Mouse (Mus musculus): Measurements from ENCODE around the gene Jsrp1. TPM values are rescaled to one million over a fixed set of nuclear protein-coding genes. Genes with fewer than 3 reads are reported as not detected.

The Jsrp1 gene
- polyA plus RNA-seq, 1 experiment: 1.2 TPM

DNA sequence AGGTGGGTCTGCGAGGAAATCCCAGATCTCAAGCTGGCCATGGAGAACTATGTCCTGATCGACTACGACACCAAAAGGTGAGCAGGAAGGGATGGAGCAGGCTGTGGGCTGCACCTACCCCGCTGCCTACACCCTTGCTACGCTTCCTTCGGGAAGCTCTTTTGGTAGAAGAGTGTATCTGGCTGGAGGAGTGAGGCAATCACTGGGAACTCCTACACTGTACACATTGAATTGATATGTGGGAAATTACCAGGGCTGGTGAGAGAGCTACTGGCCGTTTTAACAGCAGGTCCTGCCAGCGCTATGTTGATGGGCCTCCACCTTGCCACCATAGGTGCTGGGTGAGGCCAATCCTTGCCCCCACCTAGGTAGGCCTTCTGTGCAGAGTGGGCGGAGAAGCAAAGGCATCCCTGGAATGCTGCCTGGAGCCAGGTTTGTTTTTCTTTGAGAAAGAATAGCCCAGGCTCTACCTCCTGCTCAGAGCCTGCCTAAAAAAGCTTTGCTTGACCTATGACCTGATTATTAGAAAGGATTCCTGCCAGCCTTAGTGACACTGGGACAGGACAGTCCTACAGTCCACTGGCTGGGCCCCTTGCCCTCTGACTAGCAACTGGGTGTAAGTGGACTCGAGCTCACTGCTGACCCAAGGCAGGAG, 47.0 kb downstream of the Jsrp1 start:
- no peaks in the 10 kb centered on the region; the same call in 1 of the 2 replicates for H3K4me1 ChIP-seq (ENCODE audit: control insufficient read depth, insufficient read depth, low read length)
- no peaks in the 10 kb centered on the region for H3K27me3 ChIP-seq (ENCODE audit: control insufficient read depth, insufficient read depth, low read length)
- H3K36me3 ChIP-seq (ENCODE audit: control insufficient read depth, insufficient read depth, low read length): peaks cover 7% of the 10 kb centered on the region
- no peak overlapping the region for H3K27ac ChIP-seq (ENCODE audit: control insufficient read depth, insufficient read depth, low read depth, low read length)
- no peak for TF ChIP-seq CTCF (IDR thresholded peaks at IDR 0.05; ENCODE audit: control insufficient read depth, insufficient read depth, insufficient replicate concordance, low read depth, low read length)
- no peak for TF ChIP-seq POLR2A (IDR thresholded peaks at IDR 0.05; ENCODE audit: control insufficient read depth, low read depth, low read length)
- H3K4me3 ChIP-seq (ENCODE audit: control insufficient read depth, low read depth, low read length): no peak overlapping the region

DNA sequence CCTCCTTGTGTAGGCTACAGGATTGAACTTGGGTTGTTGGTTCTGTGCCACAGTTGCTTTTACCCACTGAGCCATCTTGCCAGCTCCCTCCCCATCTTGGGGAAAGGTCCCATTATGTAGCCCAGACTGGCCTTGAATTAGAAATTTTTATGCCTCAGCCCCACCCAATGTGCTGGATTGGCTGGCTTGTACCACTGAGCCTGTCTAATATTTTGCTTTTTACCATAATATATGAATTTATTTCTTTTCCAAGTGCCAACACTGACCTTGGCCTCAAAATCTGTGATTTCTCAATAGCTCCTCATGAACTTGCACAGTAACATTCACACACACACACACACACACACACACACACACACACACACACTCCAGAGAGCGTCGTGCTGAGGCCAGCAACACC, 47.6 kb downstream of the Jsrp1 start:
- Histone ChIP-seq H3K36me3 (ENCODE audit: control insufficient read depth, insufficient read depth, low read length) (peaks cover 6% of the 10 kb centered on the region), H3K4me3 (ENCODE audit: control insufficient read depth, low read depth, low read length) (no peak overlapping the region), H3K4me1 (ENCODE audit: control insufficient read depth, insufficient read depth, low read length) (no peaks in the 10 kb centered on the region; the same call in 1 of the 2 replicates), H3K27ac (ENCODE audit: control insufficient read depth, insufficient read depth, low read depth, low read length) (no peak overlapping the region), H3K27me3 (ENCODE audit: control insufficient read depth, insufficient read depth, low read length) (no peaks in the 10 kb centered on the region)
- TF ChIP-seq POLR2A (IDR thresholded peaks at IDR 0.05; ENCODE audit: control insufficient read depth, low read depth, low read length): no peak

DNA sequence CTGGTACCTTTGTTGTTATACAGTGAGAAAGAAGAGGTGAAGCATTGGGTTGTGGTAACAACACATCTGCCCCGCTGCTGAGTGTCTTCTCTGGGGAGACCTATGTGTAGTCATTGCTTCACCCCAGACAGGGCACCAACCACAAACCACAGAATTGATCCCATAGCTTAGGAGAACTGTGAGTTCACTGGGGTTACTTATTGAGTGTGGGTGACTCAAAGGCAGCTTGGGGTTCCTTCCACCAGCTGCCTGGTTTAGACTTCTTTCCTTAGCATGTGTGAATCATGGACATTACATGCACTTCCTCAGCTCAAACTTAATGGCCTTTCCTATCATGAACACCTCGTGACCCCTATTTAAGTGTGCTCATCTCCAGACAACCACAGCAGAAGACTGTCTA, 49.8 kb downstream of the Jsrp1 start:
- Histone ChIP-seq H3K4me3 (ENCODE audit: control insufficient read depth, low read depth, low read length) (no peak overlapping the region), H3K27me3 (ENCODE audit: control insufficient read depth, insufficient read depth, low read length) (no peaks in the 10 kb centered on the region), H3K36me3 (ENCODE audit: control insufficient read depth, insufficient read depth, low read length) (peaks cover 4% of the 10 kb centered on the region), H3K4me1 (ENCODE audit: control insufficient read depth, insufficient read depth, low read length) (peaks cover 3% of the 10 kb centered on the region), H3K27ac (ENCODE audit: control insufficient read depth, insufficient read depth, low read depth, low read length) (no peak overlapping the region)
- TF ChIP-seq CTCF (IDR thresholded peaks at IDR 0.05; ENCODE audit: control insufficient read depth, insufficient read depth, insufficient replicate concordance, low read depth, low read length): no peak
- no peak for TF ChIP-seq POLR2A (IDR thresholded peaks at IDR 0.05; ENCODE audit: control insufficient read depth, low read depth, low read length)

DNA sequence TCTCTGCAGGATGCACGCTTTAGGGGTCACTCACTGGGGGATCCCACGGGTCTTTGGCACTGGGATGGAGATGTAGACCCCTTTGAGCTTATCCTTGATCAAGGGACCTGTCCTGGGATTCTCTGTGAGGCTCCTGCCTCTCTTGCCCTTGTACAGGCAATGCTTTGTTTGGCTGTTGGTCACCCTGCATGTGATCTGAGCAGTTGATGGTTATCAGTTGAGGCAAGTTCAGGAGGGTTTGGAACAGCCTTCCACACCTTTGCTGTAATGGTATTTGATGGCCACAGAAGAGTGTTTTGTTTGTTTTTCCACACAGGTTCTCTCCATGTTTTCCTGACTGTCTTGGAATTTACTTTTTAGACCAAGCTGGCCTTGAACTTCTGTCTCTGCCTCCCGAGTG, 51.5 kb downstream of the Jsrp1 start:
- H3K36me3 ChIP-seq (ENCODE audit: control insufficient read depth, insufficient read depth, low read length): peaks cover 3% of the 10 kb centered on the region
- TF ChIP-seq POLR2A (IDR thresholded peaks at IDR 0.05; ENCODE audit: control insufficient read depth, low read depth, low read length): no peak
- TF ChIP-seq CTCF (IDR thresholded peaks at IDR 0.05; ENCODE audit: control insufficient read depth, insufficient read depth, insufficient replicate concordance, low read depth, low read length): no peak
- no peaks in the 10 kb centered on the region for H3K27me3 ChIP-seq (ENCODE audit: control insufficient read depth, insufficient read depth, low read length)
- H3K4me1 ChIP-seq (ENCODE audit: control insufficient read depth, insufficient read depth, low read length): peaks cover 18% of the 10 kb centered on the region
- no peak overlapping the region for H3K27ac ChIP-seq (ENCODE audit: control insufficient read depth, insufficient read depth, low read depth, low read length)
- H3K4me3 ChIP-seq (ENCODE audit: control insufficient read depth, low read depth, low read length): no peak overlapping the region

DNA sequence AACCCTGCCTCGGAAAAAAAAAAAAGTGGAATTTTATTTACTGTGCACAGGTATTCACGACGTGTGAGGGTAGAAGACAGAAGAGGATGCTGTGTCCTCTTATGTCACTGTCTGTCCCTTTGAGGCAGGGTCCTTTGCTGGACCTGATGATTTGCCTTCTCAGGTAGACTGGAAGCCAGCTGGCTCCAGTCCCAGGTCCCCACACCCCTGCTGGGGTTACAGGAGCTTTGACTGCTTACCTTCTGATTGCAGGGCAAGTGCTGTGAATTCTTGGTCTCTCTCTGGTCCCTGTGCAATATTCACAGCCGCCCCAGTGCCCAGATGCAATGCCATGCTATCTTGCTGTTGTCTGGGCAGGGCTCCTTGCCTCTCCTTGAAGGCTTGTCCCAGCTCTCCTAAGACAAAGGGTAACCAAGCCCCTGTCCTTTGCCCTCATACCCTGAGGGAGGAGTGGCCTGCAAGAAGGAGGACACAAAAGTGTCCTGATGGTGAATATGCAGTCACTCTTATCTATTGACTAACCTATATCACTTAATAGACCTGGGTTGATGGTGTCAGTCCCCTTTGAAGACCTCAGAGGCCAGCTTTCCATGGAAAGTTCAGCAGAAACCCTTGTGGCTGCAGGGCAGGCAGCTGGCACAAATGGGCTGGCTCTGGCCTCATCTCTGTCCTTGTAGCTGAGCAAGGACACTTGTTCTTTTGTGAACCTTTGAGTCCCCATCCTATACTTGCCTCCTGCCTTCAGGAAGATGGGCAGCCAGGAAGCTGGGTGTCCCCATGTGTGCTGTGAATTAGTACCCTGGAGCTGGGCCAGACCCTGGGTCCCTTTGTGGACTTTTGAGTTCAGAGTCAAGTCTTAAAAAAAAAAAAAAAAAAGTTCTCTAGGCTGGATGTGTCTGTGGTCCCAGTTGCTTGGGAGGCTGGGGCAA, 52.4 kb downstream of the Jsrp1 start:
- peaks cover 26% of the 10 kb centered on the region for H3K4me1 ChIP-seq (ENCODE audit: control insufficient read depth, insufficient read depth, low read length)
- H3K4me3 ChIP-seq (ENCODE audit: control insufficient read depth, low read depth, low read length): no peak overlapping the region
- TF ChIP-seq POLR2A (IDR thresholded peaks at IDR 0.05; ENCODE audit: control insufficient read depth, low read depth, low read length) (no peak), CTCF (IDR thresholded peaks at IDR 0.05; ENCODE audit: control insufficient read depth, insufficient read depth, insufficient replicate concordance, low read depth, low read length) (no peak)
- H3K27me3 ChIP-seq (ENCODE audit: control insufficient read depth, insufficient read depth, low read length): no peaks in the 10 kb centered on the region
- no peak overlapping the region for H3K27ac ChIP-seq (ENCODE audit: control insufficient read depth, insufficient read depth, low read depth, low read length)
- peaks cover 3% of the 10 kb centered on the region for H3K36me3 ChIP-seq (ENCODE audit: control insufficient read depth, insufficient read depth, low read length)

DNA sequence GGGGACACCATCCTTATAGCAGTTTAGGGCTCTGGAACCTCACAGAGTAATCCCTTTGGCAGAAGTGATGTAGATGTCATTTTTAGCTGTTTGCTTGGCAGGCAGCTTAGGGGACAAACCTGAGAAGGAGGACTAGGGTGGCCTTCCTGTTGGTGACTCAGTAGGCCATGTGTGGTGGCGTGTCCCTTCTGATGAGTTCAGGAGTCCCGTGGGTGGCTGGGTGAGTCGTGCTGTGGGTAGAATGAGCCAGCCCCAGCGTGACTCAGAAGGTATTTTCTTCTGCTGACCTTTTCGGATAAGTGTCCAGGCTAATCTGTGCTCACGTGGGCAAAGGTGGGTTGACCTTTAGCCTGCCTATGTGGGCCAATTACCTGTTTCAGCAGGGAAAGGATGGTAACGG, 54.6 kb downstream of the Jsrp1 start:
- H3K4me3 ChIP-seq (ENCODE audit: control insufficient read depth, low read depth, low read length): no peak overlapping the region
- H3K27me3 ChIP-seq (ENCODE audit: control insufficient read depth, insufficient read depth, low read length): no peaks in the 10 kb centered on the region
- H3K4me1 ChIP-seq (ENCODE audit: control insufficient read depth, insufficient read depth, low read length): peaks cover 29% of the 10 kb centered on the region
- no peaks in the 10 kb centered on the region for H3K36me3 ChIP-seq (ENCODE audit: control insufficient read depth, insufficient read depth, low read length)
- TF ChIP-seq CTCF (IDR thresholded peaks at IDR 0.05; ENCODE audit: control insufficient read depth, insufficient read depth, insufficient replicate concordance, low read depth, low read length) (no peak), POLR2A (IDR thresholded peaks at IDR 0.05; ENCODE audit: control insufficient read depth, low read depth, low read length) (no peak)
- no peak overlapping the region for H3K27ac ChIP-seq (ENCODE audit: control insufficient read depth, insufficient read depth, low read depth, low read length)

Other genes starting within 250 kb of the Jsrp1 start
- gene Klf16, start 236.2 kb downstream of the Jsrp1 start, polyA plus RNA-seq (2012; rRNA removed): 7.5 and 7.7 TPM in 2 replicates
- 246 and 291 TPM in 2 replicates for gene Abhd17a, start 223.2 kb downstream of the Jsrp1 start, polyA plus RNA-seq (2012; rRNA removed)
- 58.8 and 61.6 TPM in 2 replicates for gene Scamp4, start 210.6 kb downstream of the Jsrp1 start, polyA plus RNA-seq (2012; rRNA removed)
- gene Adat3, start 210.6 kb downstream of the Jsrp1 start, polyA plus RNA-seq (2012; rRNA removed): 46.6 and 56.1 TPM in 2 replicates
- 1.9 and 2.1 TPM in 2 replicates for gene Gm49322, start 207.5 kb downstream of the Jsrp1 start, polyA plus RNA-seq (2012; rRNA removed)
- 1,079 and 1,184 TPM in 2 replicates for gene Csnk1g2, start 190.7 kb downstream of the Jsrp1 start, polyA plus RNA-seq (2012; rRNA removed)
- 18.9 and 20.5 TPM in 2 replicates for gene Btbd2, start 156.4 kb downstream of the Jsrp1 start, polyA plus RNA-seq (2012; rRNA removed)
- gene Mknk2, start 135.4 kb downstream of the Jsrp1 start, polyA plus RNA-seq (2012; rRNA removed): 53.5 and 60.4 TPM in 2 replicates
- 11.1 and 12.5 TPM in 2 replicates for gene Mob3a, start 111.5 kb downstream of the Jsrp1 start, polyA plus RNA-seq (2012; rRNA removed)
- 339 and 385 TPM in 2 replicates for gene Izumo4, start 111.3 kb downstream of the Jsrp1 start, polyA plus RNA-seq (2012; rRNA removed)
- 178 and 195 TPM in 2 replicates for gene Ap3d1, start 71.2 kb downstream of the Jsrp1 start, polyA plus RNA-seq (2012; rRNA removed)
- gene Dot1l, start 58.3 kb downstream of the Jsrp1 start, polyA plus RNA-seq (2012; rRNA removed): 168 and 189 TPM in 2 replicates
- gene Sf3a2, start 15.3 kb downstream of the Jsrp1 start, polyA plus RNA-seq (2012; rRNA removed): 65.7 and 67.4 TPM in 2 replicates
- gene Plekhj1, start 14.9 kb downstream of the Jsrp1 start, polyA plus RNA-seq (2012; rRNA removed): 41.4 and 45.8 TPM in 2 replicates
- 2.5 and 3.2 TPM in 2 replicates for gene Amh, start 8.3 kb downstream of the Jsrp1 start, polyA plus RNA-seq (2012; rRNA removed)
- gene Oaz1, start 13.2 kb upstream of the Jsrp1 start, polyA plus RNA-seq (2012; rRNA removed): 261 and 275 TPM in 2 replicates
- gene Lingo3, start 30.5 kb upstream of the Jsrp1 start, polyA plus RNA-seq (2012; rRNA removed): 0.16 and 0.26 TPM in 2 replicates
- gene Lsm7, start 41.7 kb upstream of the Jsrp1 start, polyA plus RNA-seq (2012; rRNA removed): 60.3 and 67.0 TPM in 2 replicates
- 169 and 173 TPM in 2 replicates for gene Sppl2b, start 41.8 kb upstream of the Jsrp1 start, polyA plus RNA-seq (2012; rRNA removed)
- gene Tmprss9, start 58.4 kb upstream of the Jsrp1 start, polyA plus RNA-seq (2012; rRNA removed): 2.0 and 2.7 TPM in 2 replicates
- 76.7 and 104 TPM in 2 replicates for gene Timm13, start 87.5 kb upstream of the Jsrp1 start, polyA plus RNA-seq (2012; rRNA removed)
- 177 TPM in 2 replicates for gene Lmnb2, start 104.7 kb upstream of the Jsrp1 start, polyA plus RNA-seq (2012; rRNA removed)
- gene Gadd45b, start 116.6 kb upstream of the Jsrp1 start, polyA plus RNA-seq (2012; rRNA removed): 7.8 and 9.1 TPM in 2 replicates
- 1.0 and 1.6 TPM in 2 replicates for gene Gng7, start 201.4 kb upstream of the Jsrp1 start, polyA plus RNA-seq (2012; rRNA removed)
- 0.95 and 1.4 TPM in 2 replicates for gene Diras1, start 212.2 kb upstream of the Jsrp1 start, polyA plus RNA-seq (2012; rRNA removed)
- 39.6 and 46.3 TPM in 2 replicates for gene Slc39a3, start 223.9 kb upstream of the Jsrp1 start, polyA plus RNA-seq (2012; rRNA removed)
- 203 and 224 TPM in 2 replicates for gene Sgta, start 246.7 kb upstream of the Jsrp1 start, polyA plus RNA-seq (2012; rRNA removed)